Mouse (Mus musculus) heart, adult 2 months (tissue): ENCODE measurements around the gene Rbms1.
A peak's percentile ranks its signal among the peaks of the same experiment; 100 is the strongest.

Experiments
- CTCF ChIP-seq: fragments of 200-600 bp; IDR thresholded peaks from 2 replicates; pipeline ENCODE4 v1.8.1; 2022; ENCODE audit warnings: antibody characterized with exemption, mild to moderate bottlenecking, moderate library complexity
- EP300 ChIP-seq: fragments of 200-500 bp; IDR thresholded peaks from 2 replicates; pipeline ENCODE4 v1.6.1; 2011; ENCODE audit warnings: low read depth, low read length, control low read depth; ENCODE audit not compliant: insufficient read depth

DNA sequence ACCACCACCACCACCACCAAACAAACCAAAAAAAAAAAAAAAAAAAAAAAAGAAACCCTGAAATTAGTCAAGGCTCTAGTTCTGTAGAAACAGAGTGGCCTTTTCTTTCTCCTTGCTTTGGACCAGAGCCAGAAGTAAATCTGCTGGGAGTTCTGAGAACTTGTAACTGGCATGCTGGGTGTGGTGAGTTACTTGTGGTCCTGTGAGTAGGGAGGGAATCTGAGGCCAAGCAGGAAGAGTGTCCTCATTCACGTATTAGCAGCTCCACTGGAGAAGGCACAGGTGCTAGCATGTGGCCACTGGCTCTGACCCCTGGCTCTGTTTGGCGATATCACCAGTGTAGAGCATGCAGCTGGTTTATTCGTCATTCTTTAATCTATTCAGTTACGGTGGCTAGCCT, 137.3 kb downstream of the Rbms1 start:
- TF ChIP-seq CTCF: no peak
- TF ChIP-seq EP300: peak; percentile 87
